Mouse (Mus musculus) intestine, embryonic 14.5 days (tissue): ENCODE measurements around the gene Nudt21. TPM values are rescaled to one million over a fixed set of nuclear protein-coding genes. Genes with fewer than 3 reads are reported as not detected.

Source experiments
- ATAC-seq: fragments of 200-750 bp; cut with Nextera tagmentation; replicated peaks from 2 replicates; pipeline ENCODE4 v1.8.0; 2017; ENCODE audit warnings: low read depth, moderate number of reproducible peaks, moderate TSS enrichment, moderate library complexity; ENCODE audit not compliant: low FRiP score, low TSS enrichment
- DNase-seq: peaks from one replicate; pipeline ENCODE4 v3.0.0-alpha.2; 2018; ENCODE audit warnings: low spot score
- H3K27ac ChIP-seq: fragments of 300-500 bp; sonication (generic); 2 replicates; pipeline ENCODE4 v1.5.1; 2014; ENCODE audit warnings: low read depth, mild to moderate bottlenecking, control low read depth
- H3K27me3 ChIP-seq: fragments of 300-500 bp; sonication (generic); replicated peaks from 2 replicates; pipeline ENCODE4 v1.6.1; 2014; ENCODE audit warnings: low read length, control low read depth; ENCODE audit not compliant: control insufficient read depth, insufficient read depth
- H3K36me3 ChIP-seq: fragments of 300-500 bp; sonication (generic); 2 replicates; pipeline ENCODE4 v1.6.1; 2014; ENCODE audit warnings: low read length, control low read depth; ENCODE audit not compliant: control insufficient read depth, insufficient read depth
- H3K4me1 ChIP-seq: fragments of 300-500 bp; sonication (generic); replicated peaks from 2 replicates; pipeline ENCODE4 v1.6.1; 2014; ENCODE audit warnings: low read length, control low read depth, mixed read lengths; ENCODE audit not compliant: control insufficient read depth, insufficient read depth
- H3K4me2 ChIP-seq: fragments of 300-500 bp; sonication (generic); 2 replicates; pipeline ENCODE4 v1.6.1; 2014; ENCODE audit warnings: low read length
- H3K4me3 ChIP-seq: fragments of 300-500 bp; sonication (generic); 2 replicates; pipeline ENCODE4 v1.5.1; 2014; ENCODE audit warnings: low read depth, low read length, control low read depth, mixed read lengths
- H3K9ac ChIP-seq: fragments of 300-500 bp; sonication (generic); 2 replicates; pipeline ENCODE4 v1.6.1; 2014; ENCODE audit warnings: mild to moderate bottlenecking, low read length
- H3K9me3 ChIP-seq: fragments of 300-500 bp; sonication (generic); 2 replicates; pipeline ENCODE4 v1.6.1; 2016; ENCODE audit warnings: low read length, control low read depth; ENCODE audit not compliant: control insufficient read depth
- whole genome bisulfite sequencing: fragments of 180-500 bp; shearing (Covaris S2); extraction: QIAGEN DNeasy Blood & Tissue Kit; methylation state at CpG from one replicate; pipeline ENCODE4 v1.1.7; 2014; 5-methylcytosine and 5-hydroxymethylcytosine counted together
- polyA plus RNA-seq: library from polyadenylated mRNA; unstranded; fragments of >200 nt; fragmentation: Nextera tagmentation; extraction: Ambion mirVana; gene quantifications from 2 replicates; pipeline ENCODE4 v1.2.1, GENCODE M21; 2014

The Nudt21 gene
- polyA plus RNA-seq, 1 experiment from 2014 or later = 128 TPM

GRCm38 (mm10) chr8:94010101-94010705, 26.6 kb downstream of the Nudt21 start:
- Histone ChIP-seq H3K27me3 (no peaks in the 10 kb centered on the region), H3K9ac (no peak overlapping the region), H3K36me3 (peaks cover 10% of the 10 kb centered on the region), H3K27ac (no peak overlapping the region), H3K4me1 (peaks cover 16% of the 10 kb centered on the region; the same call in 1 of the 2 replicates), H3K9me3 (no peaks in the 10 kb centered on the region), H3K4me2 (0 out of 2 replicates have a peak overlapping the region, but pooled peaks have one; percentile 63), H3K4me3 (no peak overlapping the region)
- DNase-seq (no peak), ATAC-seq (no peak)
- 63% methylated on average over 2 of the region's 2 CpGs for WGBS

- Histone ChIP-seq H3K27me3 (no peaks in the 10 kb centered on the region), H3K4me3 (no peak overlapping the region), H3K36me3 (peaks cover 8% of the 10 kb centered on the region; the same call in 1 of the 2 replicates), H3K4me2 (no peak overlapping the region), H3K9ac (no peak overlapping the region), H3K27ac (no peak overlapping the region), H3K9me3 (no peaks in the 10 kb centered on the region), H3K4me1 (peaks cover 16% of the 10 kb centered on the region; the same call in 1 of the 2 replicates)
- 55% methylated on average over 15 of the region's 15 CpGs for WGBS
- no peak for DNase-seq
- ATAC-seq = no peak
Measured at GRCm38 (mm10) chr8:94009243-94009845, 27.5 kb downstream of the Nudt21 start.

- Histone ChIP-seq H3K27me3 (no peaks in the 10 kb centered on the region), H3K27ac (no peak overlapping the region), H3K9ac (no peak overlapping the region), H3K4me1 (no peaks in the 10 kb centered on the region; the same call in 1 of the 2 replicates), H3K4me2 (no peak overlapping the region), H3K4me3 (no peak overlapping the region), H3K36me3 (peaks cover 51% of the 10 kb centered on the region), H3K9me3 (no peaks in the 10 kb centered on the region)
- WGBS = 91% methylated on average over 9 of the region's 9 CpGs
- ATAC-seq (no peak), DNase-seq (no peak)
Measured at GRCm38 (mm10) chr8:94004139-94004538, 32.7 kb downstream of the Nudt21 start.

- Histone ChIP-seq H3K27ac (no peak overlapping the region), H3K9ac (no peak overlapping the region), H3K36me3 (peaks cover 59% of the 10 kb centered on the region), H3K4me3 (no peak overlapping the region), H3K4me2 (no peak overlapping the region), H3K4me1 (no peaks in the 10 kb centered on the region), H3K27me3 (no peaks in the 10 kb centered on the region), H3K9me3 (no peaks in the 10 kb centered on the region)
- ATAC-seq (no peak), DNase-seq (no peak)
- WGBS = 93% methylated on average over 2 of the region's 2 CpGs
Measured at GRCm38 (mm10) chr8:93998961-93999360, 37.9 kb downstream of the Nudt21 start.

- no peak overlapping the region for H3K4me2 ChIP-seq
- WGBS = 76% methylated on average over 4 of the region's 4 CpGs
- H3K4me3 ChIP-seq = no peak overlapping the region
- DNase-seq = no peak
- H3K9me3 ChIP-seq = 0 out of 2 replicates have a peak, but pooled peaks cover 2% of the 10 kb centered on the region
- H3K9ac ChIP-seq = no peak overlapping the region
- no peaks in the 10 kb centered on the region for H3K4me1 ChIP-seq
- H3K27ac ChIP-seq = no peak overlapping the region
- H3K27me3 ChIP-seq = no peaks in the 10 kb centered on the region
- peaks cover 54% of the 10 kb centered on the region for H3K36me3 ChIP-seq
- no peak for ATAC-seq
Measured at GRCm38 (mm10) chr8:93989739-93990138, 47.1 kb downstream of the Nudt21 start.

- Histone ChIP-seq H3K27me3 (no peaks in the 10 kb centered on the region), H3K9ac (no peak overlapping the region), H3K27ac (no peak overlapping the region), H3K4me2 (no peak overlapping the region), H3K9me3 (no peaks in the 10 kb centered on the region), H3K4me3 (no peak overlapping the region), H3K36me3 (peaks cover 81% of the 10 kb centered on the region), H3K4me1 (no peaks in the 10 kb centered on the region)
- no peak for DNase-seq
- WGBS = 88% methylated on average over 3 of the region's 3 CpGs
- ATAC-seq = no peak
Measured at GRCm38 (mm10) chr8:93984731-93985130, 52.1 kb downstream of the Nudt21 start.

- Histone ChIP-seq H3K36me3 (peaks cover 82% of the 10 kb centered on the region), H3K4me3 (no peak overlapping the region), H3K4me1 (no peaks in the 10 kb centered on the region), H3K27ac (no peak overlapping the region), H3K4me2 (no peak overlapping the region), H3K9me3 (no peaks in the 10 kb centered on the region), H3K27me3 (no peaks in the 10 kb centered on the region), H3K9ac (no peak overlapping the region)
- ATAC-seq (no peak), DNase-seq (no peak)
- 80% methylated on average over 3 of the region's 3 CpGs for WGBS
Measured at GRCm38 (mm10) chr8:93983827-93984226, 53.0 kb downstream of the Nudt21 start.

GRCm38 (mm10) chr8:93981679-93982215, 55.1 kb downstream of the Nudt21 start:
- H3K9me3 ChIP-seq = no peaks in the 10 kb centered on the region
- no peak overlapping the region for H3K9ac ChIP-seq
- H3K27ac ChIP-seq = no peak overlapping the region
- H3K27me3 ChIP-seq = no peaks in the 10 kb centered on the region
- H3K4me1 ChIP-seq = no peaks in the 10 kb centered on the region
- DNase-seq (no peak), ATAC-seq (no peak)
- WGBS = 91% methylated on average over 5 of the region's 5 CpGs
- no peak overlapping the region for H3K4me2 ChIP-seq
- H3K4me3 ChIP-seq = no peak overlapping the region
- peaks cover 86% of the 10 kb centered on the region for H3K36me3 ChIP-seq
